Mouse (Mus musculus): Measurements from ENCODE around the gene Stab1.

DNA sequence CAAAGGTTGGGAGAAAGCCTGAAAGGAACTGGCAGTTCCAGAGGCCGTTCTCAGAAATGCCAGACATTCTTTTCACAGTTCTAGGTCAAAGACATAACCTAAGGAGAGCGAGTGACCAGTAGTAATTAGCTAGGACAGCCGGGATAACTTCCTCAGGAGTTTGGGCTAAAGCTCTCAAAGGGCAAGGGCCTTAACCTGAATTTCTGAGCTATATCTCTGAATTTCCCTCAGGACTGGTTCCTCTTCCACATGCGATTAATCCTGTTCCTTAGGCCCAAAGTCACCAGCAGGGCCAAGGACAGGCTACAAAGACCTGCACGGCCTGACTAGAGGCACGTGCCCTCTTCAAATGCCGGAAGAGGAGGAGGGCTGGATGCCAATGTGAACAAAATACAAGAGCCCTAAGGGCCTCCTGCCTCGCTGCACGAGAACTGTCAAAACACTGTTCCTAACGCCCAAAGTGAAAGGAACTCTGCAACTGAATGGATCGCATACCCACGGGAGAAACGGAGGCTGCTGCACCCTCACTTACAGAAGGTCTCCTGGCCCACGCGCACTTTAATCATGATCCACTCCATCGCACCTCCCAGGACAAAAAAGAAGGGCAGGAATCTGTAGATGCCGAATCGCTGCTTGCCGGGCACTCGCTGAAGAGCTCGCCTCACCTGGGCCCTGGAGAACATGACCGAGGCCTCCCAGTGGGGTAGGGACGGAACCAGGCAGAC lies 40.2 kb downstream of the Stab1 start:
- TF ChIP-seq POLR2A (IDR thresholded peaks at IDR 0.05; ENCODE audit: insufficient read length, low read depth), result no peak
- TF ChIP-seq MAX (IDR thresholded peaks at IDR 0.05; ENCODE audit: low read depth), result no peak
- TF ChIP-seq E2F4 (IDR thresholded peaks at IDR 0.05; ENCODE audit: insufficient read depth), result no peak
- no peak for TF ChIP-seq TCF12 (IDR thresholded peaks at IDR 0.05; ENCODE audit: insufficient read depth, poor library complexity, severe bottlenecking)
- no peak for TF ChIP-seq POLR2AphosphoS2 (IDR thresholded peaks at IDR 0.05; ENCODE audit: insufficient read length, low read depth)
- TF ChIP-seq SRF (IDR thresholded peaks at IDR 0.05; ENCODE audit: control insufficient read depth, insufficient read length, low read depth), result no peak
- peak; percentile 66 for TF ChIP-seq USF1 (IDR thresholded peaks at IDR 0.05; ENCODE audit: low read depth)
- no peak for TF ChIP-seq CEBPB (IDR thresholded peaks at IDR 0.05; ENCODE audit: insufficient read depth, poor library complexity, severe bottlenecking)
- no peak for TF ChIP-seq MYOD1 (IDR thresholded peaks at IDR 0.05; ENCODE audit: control insufficient read depth in 1 of 3, insufficient read length in 2 of 3, low read depth in 2 of 3)
- no peak for TF ChIP-seq MYOG (IDR thresholded peaks at IDR 0.05; ENCODE audit: control insufficient read depth in 1 of 3, insufficient read depth in 1 of 3, insufficient read length in 2 of 3, low read depth in 2 of 3)

Data from myocyte (in vitro differentiated cells).